Comparison of ENCODE assay signal across 8 mouse cellular contexts in the genomic region with DNA sequence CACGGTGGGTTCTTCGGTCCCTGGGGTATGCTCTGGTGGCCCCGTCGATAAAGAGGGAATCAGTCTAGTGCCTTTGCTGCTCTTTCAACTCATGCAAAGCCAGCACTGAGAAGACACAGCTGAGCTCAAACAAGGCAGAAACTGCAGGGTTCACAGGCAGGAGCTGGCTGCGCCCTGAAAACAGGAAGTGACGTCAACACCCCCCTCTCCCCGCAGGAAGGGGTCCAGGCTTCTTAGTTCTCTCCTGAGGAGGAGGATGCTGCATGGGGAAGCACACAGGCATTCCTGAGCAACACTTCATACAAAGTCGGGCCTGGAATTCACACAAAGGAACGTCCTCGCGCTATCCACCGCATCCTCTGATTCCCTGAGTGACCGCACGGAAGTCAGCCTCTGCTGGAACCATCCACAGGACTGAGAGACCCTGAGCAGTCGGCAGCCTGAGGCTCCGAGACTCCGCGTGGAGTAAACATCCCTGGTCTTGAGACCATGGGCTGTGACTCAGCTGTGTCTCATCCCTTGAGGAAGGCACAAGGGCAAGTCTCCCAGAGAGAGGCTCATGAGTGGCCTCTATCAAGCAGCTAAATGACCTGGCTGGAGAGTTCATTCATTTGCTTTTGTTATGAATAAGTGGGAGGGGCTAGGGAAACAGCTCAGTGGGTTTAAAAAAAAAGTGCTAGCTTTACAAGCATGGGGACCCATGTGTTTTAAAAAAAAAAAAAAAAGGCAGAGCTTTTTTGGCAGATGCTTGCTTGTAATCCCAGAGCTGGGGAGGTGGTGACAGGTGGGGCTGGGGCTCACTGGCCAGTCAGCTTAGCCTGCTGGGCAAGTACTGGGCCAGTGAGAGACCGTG.
A peak's percentile ranks its signal among the peaks of the same experiment; 100 is the strongest.
DNase-seq lines count a peak whose midpoint lies in the region; ATAC-seq and TF ChIP-seq lines count a peak whose summit lies in the region.

No protein-coding gene starts in this region.

- peak overlapping the region; percentile 72 for H3K27ac ChIP-seq in hindbrain, embryonic 10.5 days
- no peak overlapping the region for H3K27ac ChIP-seq in hindbrain, postnatal 0 days
- H3K27ac ChIP-seq in small intestine, adult 2 months (ENCODE audit: insufficient read depth, low read depth, low read length), result peak overlapping the region; percentile 64

- no peaks in the 10 kb centered on the region for H3K27me3 ChIP-seq in hindbrain, embryonic 10.5 days (ENCODE audit: insufficient read depth, poor library complexity, severe bottlenecking)
- no peaks in the 10 kb centered on the region for H3K27me3 ChIP-seq in hindbrain, postnatal 0 days (ENCODE audit: insufficient read depth, low read length)
- no peaks in the 10 kb centered on the region for H3K27me3 ChIP-seq in E14TG2a.4 (ENCODE audit: insufficient read depth, low read length)
- H3K27me3 ChIP-seq in small intestine, adult 2 months (ENCODE audit: control insufficient read depth, insufficient read depth, low read length), result no peaks in the 10 kb centered on the region

- TF ChIP-seq CTCF in hindbrain, postnatal 0 days (IDR thresholded peaks at IDR 0.05; ENCODE audit: low read depth), result no peak
- TF ChIP-seq CTCF in E14TG2a.4 (conservative IDR thresholded peaks at IDR 0.05; ENCODE audit: low read length), result no peak
- TF ChIP-seq CTCF in small intestine, adult 2 months (IDR thresholded peaks at IDR 0.05; ENCODE audit: extremely low read depth, insufficient read length, insufficient replicate concordance, low read depth, low read length), result no peak

- DNase-seq in hindbrain, embryonic 10.5 days (ENCODE audit: low spot score), result no peak
- no peak for DNase-seq in hindbrain, postnatal 0 days (ENCODE audit: low spot score)
- DNase-seq in heart, postnatal 14 days, result peak; percentile 17 to 27
- no peak for DNase-seq in layer of hippocampus, adult 18-20 months (ENCODE audit: low spot score in 2 of 2)
- no peak for DNase-seq in cerebellum, postnatal 4 days (ENCODE audit: low spot score in 2 of 2)
- DNase-seq in urinary bladder, adult 2 months (ENCODE audit: low spot score), result no peak

- peaks cover 10% of the 10 kb centered on the region; the same call in 1 of the 2 replicates for H3K36me3 ChIP-seq in hindbrain, embryonic 10.5 days
- no peaks in the 10 kb centered on the region for H3K36me3 ChIP-seq in hindbrain, postnatal 0 days (ENCODE audit: insufficient read depth, low read length)
- H3K36me3 ChIP-seq in E14TG2a.4 (ENCODE audit: insufficient read depth, low read length), result peaks cover 100% of the 10 kb centered on the region
- H3K36me3 ChIP-seq in small intestine, adult 2 months (ENCODE audit: control insufficient read depth, insufficient read depth, low read length), result no peaks in the 10 kb centered on the region

- H3K9me3 ChIP-seq in hindbrain, embryonic 10.5 days, result no peaks in the 10 kb centered on the region
- H3K9me3 ChIP-seq in hindbrain, postnatal 0 days (ENCODE audit: low read length), result no peaks in the 10 kb centered on the region
- no peaks in the 10 kb centered on the region; the same call in none of the 2 replicates for H3K9me3 ChIP-seq in E14TG2a.4 (ENCODE audit: low read length)

- no peak overlapping the region for H3K9ac ChIP-seq in hindbrain, postnatal 0 days (replicated peaks; ENCODE audit: low read length)

- WGBS in hindbrain, embryonic 10.5 days, result 81% methylated on average over 19 of the region's 19 CpGs
- 75% methylated on average over 19 of the region's 19 CpGs for WGBS in hindbrain, postnatal 0 days
- WGBS in small intestine, adult 2 months, result 72% methylated on average over 19 of the region's 19 CpGs

- intact Hi-C loops in heart, postnatal 14 days (cut with DNase I), result no loop called here

- no peak for TF ChIP-seq POLR2A in small intestine, adult 2 months (IDR thresholded peaks at IDR 0.05; ENCODE audit: low read depth, low read length)

- ATAC-seq in hindbrain, postnatal 0 days, result no peak

- H3K4me3 ChIP-seq in hindbrain, embryonic 10.5 days, result no peak overlapping the region
- H3K4me3 ChIP-seq in hindbrain, postnatal 0 days (ENCODE audit: low read length), result no peak overlapping the region
- H3K4me3 ChIP-seq in E14TG2a.4 (replicated peaks; ENCODE audit: low read length), result peak overlapping the region; percentile 63
- H3K4me3 ChIP-seq in small intestine, adult 2 months (ENCODE audit: low read depth, low read length), result peak overlapping the region; percentile 30

- H3K4me1 ChIP-seq in hindbrain, embryonic 10.5 days (replicated peaks), result peaks cover 6% of the 10 kb centered on the region
- no peaks in the 10 kb centered on the region for H3K4me1 ChIP-seq in hindbrain, postnatal 0 days (ENCODE audit: insufficient read depth, low read length)
- peaks cover 71% of the 10 kb centered on the region for H3K4me1 ChIP-seq in E14TG2a.4 (replicated peaks; ENCODE audit: low read depth, low read length)
- peaks cover 6% of the 10 kb centered on the region; the same call in 1 of the 2 replicates for H3K4me1 ChIP-seq in small intestine, adult 2 months (ENCODE audit: control insufficient read depth, insufficient read depth, insufficient read length, low read length)

- H3K4me2 ChIP-seq in hindbrain, postnatal 0 days (ENCODE audit: low read depth, low read length), result no peak overlapping the region

Comparison
In these comparisons a context has a peak if more than half of its experiments do, and no peak if none do; other contexts are left out.
1. DNase-seq: peak in heart, postnatal 14 days (2 of 2); none in hindbrain, embryonic 10.5 days (single experiment), hindbrain, postnatal 0 days (single experiment), layer of hippocampus, adult 18-20 months (0 of 2), cerebellum, postnatal 4 days (0 of 2) and urinary bladder, adult 2 months (single experiment).
2. H3K4me3 ChIP-seq: peak in E14TG2a.4 (single experiment) and small intestine, adult 2 months (single experiment); none in hindbrain, embryonic 10.5 days (single experiment) and hindbrain, postnatal 0 days (single experiment).